Mouse (Mus musculus): Measurements from ENCODE around the gene Ric8a.

- TF ChIP-seq E2F4 (IDR thresholded peaks at IDR 0.05; ENCODE audit: borderline replicate concordance, low read depth, low read length) (no peak), HCFC1 (IDR thresholded peaks at IDR 0.05; ENCODE audit: low read depth, low read length) (no peak), USF1 (IDR thresholded peaks at IDR 0.05; ENCODE audit: low read depth, low read length) (no peak), CTCF (IDR thresholded peaks at IDR 0.05 in 2 of 3, conservative IDR thresholded peaks at IDR 0.05 in 1 of 3; ENCODE audit: control insufficient read depth in 1 of 3, insufficient read depth in 1 of 3, low read depth in 2 of 3, low read length in 3 of 3, poor library complexity in 1 of 3, severe bottlenecking in 1 of 3) (no peak), ZC3H11A (IDR thresholded peaks at IDR 0.05; ENCODE audit: low read depth, low read length) (no peak), POLR2AphosphoS5 (IDR thresholded peaks at IDR 0.05; ENCODE audit: borderline replicate concordance, low read depth, low read length) (no peak), POLR2A (IDR thresholded peaks at IDR 0.05; ENCODE audit: control insufficient read depth in 1 of 2, insufficient read depth in 1 of 2, low read depth in 1 of 2, low read length in 2 of 2, poor library complexity in 1 of 2) (no peak)
These were observed 13.0 kb upstream of the Ric8a start for GRCm38 (mm10) chr7:140843806-140844205.
